Mouse (Mus musculus): ENCODE data around the gene Usp36. TPM values are rescaled to one million over a fixed set of nuclear protein-coding genes. Genes with fewer than 3 reads are reported as not detected.
"Not testable (repeated sequence)": the region's sequence is repeated elsewhere in the genome, so short reads cannot be mapped to it uniquely, and the experiment has no call there.

The Usp36 gene
- polyA plus RNA-seq, 1 experiment from 2014 or later: 21.3 TPM

DNA sequence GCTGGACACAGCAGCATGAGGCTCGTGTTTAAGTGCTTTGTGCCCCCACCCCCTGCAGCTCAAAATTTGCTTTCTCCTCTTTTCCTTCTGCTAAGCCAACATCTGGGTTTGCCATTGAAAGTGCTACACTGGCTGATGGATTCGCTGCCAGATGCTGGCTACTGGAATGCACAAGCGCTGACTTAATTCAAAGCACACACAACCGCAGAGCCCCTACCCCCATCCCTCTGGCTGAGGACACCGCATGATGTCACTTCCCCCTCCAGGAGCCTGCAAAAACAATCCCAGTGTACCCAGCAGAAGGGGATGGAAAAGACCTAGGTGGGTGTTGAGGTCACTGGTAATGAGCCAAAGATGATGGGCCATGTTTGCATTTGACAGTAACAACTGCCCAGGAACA is 34.5 kb upstream of the Usp36 start:
- ATAC-seq (ENCODE audit: insufficient number of reproducible peaks, insufficient read depth, low FRiP score, low TSS enrichment, low read depth): peak; percentile 29; the same call in 1 of the 2 replicates
- no peak overlapping the region for H3K9ac ChIP-seq (replicated peaks)
- no peaks in the 10 kb centered on the region for H3K9me3 ChIP-seq
- H3K4me3 ChIP-seq (replicated peaks): no peak overlapping the region
- H3K4me1 ChIP-seq (replicated peaks): peaks cover 64% of the 10 kb centered on the region
- peak overlapping the region; percentile 91 for H3K27ac ChIP-seq
- H3K36me3 ChIP-seq: peaks cover 13% of the 10 kb centered on the region
- H3K27me3 ChIP-seq: no peaks in the 10 kb centered on the region
- H3K4me2 ChIP-seq: peak overlapping the region; percentile 19
- 11% methylated on average over 5 of the region's 5 CpGs for WGBS

DNA sequence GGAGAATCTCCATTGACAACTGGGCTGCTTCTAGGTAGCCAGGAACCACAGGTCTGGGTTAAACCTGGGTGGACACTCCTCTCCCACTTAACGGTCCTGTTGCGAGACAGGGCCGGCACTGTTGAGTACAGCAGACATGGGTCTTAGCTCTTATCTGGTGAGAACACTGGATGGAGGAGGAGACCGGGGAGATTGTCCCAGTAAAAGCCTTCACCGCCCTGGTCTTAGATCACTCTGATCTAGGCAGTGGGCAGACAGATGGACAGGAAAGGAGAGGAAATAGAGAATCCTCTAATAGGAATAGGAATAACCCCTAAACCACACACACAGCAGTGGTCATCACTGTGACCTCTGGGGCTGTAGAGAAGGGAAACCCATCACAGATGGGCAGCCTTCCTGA is 33.9 kb upstream of the Usp36 start:
- H3K4me2 ChIP-seq: peak overlapping the region; percentile 19; the same call in 1 of the 2 replicates
- WGBS: 74% methylated on average over 5 of the region's 5 CpGs

GRCm38 (mm10) chr11:118322647-118323046 is 32.6 kb upstream of the Usp36 start:
- Histone ChIP-seq H3K27me3 (no peaks in the 10 kb centered on the region), H3K36me3 (peaks cover 32% of the 10 kb centered on the region), H3K9me3 (no peaks in the 10 kb centered on the region), H3K4me3 (replicated peaks) (no peak overlapping the region), H3K4me2 (no peak overlapping the region), H3K9ac (replicated peaks) (0 out of 2 replicates have a peak overlapping the region, but pooled peaks have one; percentile 12), H3K4me1 (replicated peaks) (peaks cover 57% of the 10 kb centered on the region), H3K27ac (no peak overlapping the region)
- no peak for ATAC-seq (ENCODE audit: insufficient number of reproducible peaks, insufficient read depth, low FRiP score, low TSS enrichment, low read depth)
- 58% methylated on average over 3 of the region's 3 CpGs for WGBS

More for the DNA sequence above, 33.9 kb upstream of the Usp36 start:
- no peak for ATAC-seq (ENCODE audit: insufficient number of reproducible peaks, insufficient read depth, low FRiP score, low TSS enrichment, low read depth)
- Histone ChIP-seq H3K9ac (replicated peaks) (no peak overlapping the region; the same call in 1 of the 2 replicates), H3K27me3 (no peaks in the 10 kb centered on the region), H3K36me3 (peaks cover 18% of the 10 kb centered on the region), H3K27ac (peak overlapping the region; percentile 91), H3K9me3 (no peaks in the 10 kb centered on the region), H3K4me1 (replicated peaks) (peaks cover 64% of the 10 kb centered on the region), H3K4me3 (replicated peaks) (no peak overlapping the region)

GRCm38 (mm10) chr11:118321971-118322370 is 31.9 kb upstream of the Usp36 start:
- 0 out of 2 replicates have a peak overlapping the region, but pooled peaks have one; percentile 35 for H3K27ac ChIP-seq
- no peaks in the 10 kb centered on the region for H3K9me3 ChIP-seq
- no peaks in the 10 kb centered on the region for H3K27me3 ChIP-seq
- H3K9ac ChIP-seq (replicated peaks): no peak overlapping the region
- peaks cover 39% of the 10 kb centered on the region for H3K36me3 ChIP-seq
- peaks cover 50% of the 10 kb centered on the region for H3K4me1 ChIP-seq (replicated peaks)
- H3K4me3 ChIP-seq (replicated peaks): no peak overlapping the region
- no peak for ATAC-seq (ENCODE audit: insufficient number of reproducible peaks, insufficient read depth, low FRiP score, low TSS enrichment, low read depth)
- no peak overlapping the region for H3K4me2 ChIP-seq
- WGBS: 63% methylated on average over 4 of the region's 4 CpGs

GRCm38 (mm10) chr11:118321500-118321899 is 31.5 kb upstream of the Usp36 start:
- 50% methylated on average over 7 of the region's 7 CpGs for WGBS

DNA sequence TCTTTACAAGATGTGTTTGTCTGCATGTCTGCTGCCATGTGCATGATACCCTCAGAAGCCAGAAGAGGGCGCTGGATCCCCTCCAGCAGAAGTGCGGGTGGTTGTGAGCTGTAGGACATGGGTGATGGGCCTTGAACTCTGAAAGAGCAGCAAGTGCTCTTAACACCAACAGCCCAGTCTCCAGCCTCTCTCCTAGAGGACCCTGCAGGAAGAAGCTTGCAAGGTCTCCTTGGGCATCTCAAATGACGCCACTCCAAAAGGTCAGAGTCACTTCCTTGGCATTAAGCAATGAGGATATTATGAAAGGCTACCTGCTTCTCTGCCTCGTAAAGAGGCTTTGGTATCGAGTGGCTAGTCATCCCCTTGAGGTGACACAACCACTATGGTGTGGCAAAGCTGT is 28.6 kb upstream of the Usp36 start:
- 58% methylated on average over 5 of the region's 5 CpGs for WGBS
- ATAC-seq (ENCODE audit: insufficient number of reproducible peaks, insufficient read depth, low FRiP score, low TSS enrichment, low read depth): no peak
- peaks cover 66% of the 10 kb centered on the region for H3K36me3 ChIP-seq
- no peaks in the 10 kb centered on the region for H3K27me3 ChIP-seq
- no peak overlapping the region for H3K4me3 ChIP-seq (replicated peaks)
- H3K4me1 ChIP-seq (replicated peaks): peaks cover 22% of the 10 kb centered on the region
- H3K9ac ChIP-seq (replicated peaks): no peak overlapping the region
- no peaks in the 10 kb centered on the region for H3K9me3 ChIP-seq
- H3K27ac ChIP-seq: no peak overlapping the region
- no peak overlapping the region for H3K4me2 ChIP-seq

More at GRCm38 (mm10) chr11:118321500-118321899, 31.5 kb upstream of the Usp36 start:
- H3K4me1 ChIP-seq (replicated peaks): peaks cover 45% of the 10 kb centered on the region
- H3K36me3 ChIP-seq: peaks cover 43% of the 10 kb centered on the region
- no peak overlapping the region for H3K4me2 ChIP-seq
- H3K9me3 ChIP-seq: no peaks in the 10 kb centered on the region
- H3K27me3 ChIP-seq: no peaks in the 10 kb centered on the region
- ATAC-seq (ENCODE audit: insufficient number of reproducible peaks, insufficient read depth, low FRiP score, low TSS enrichment, low read depth): no peak
- H3K9ac ChIP-seq (replicated peaks): no peak overlapping the region
- H3K27ac ChIP-seq: peak overlapping the region; percentile 41; the same call in 1 of the 2 replicates
- H3K4me3 ChIP-seq (replicated peaks): no peak overlapping the region

DNA sequence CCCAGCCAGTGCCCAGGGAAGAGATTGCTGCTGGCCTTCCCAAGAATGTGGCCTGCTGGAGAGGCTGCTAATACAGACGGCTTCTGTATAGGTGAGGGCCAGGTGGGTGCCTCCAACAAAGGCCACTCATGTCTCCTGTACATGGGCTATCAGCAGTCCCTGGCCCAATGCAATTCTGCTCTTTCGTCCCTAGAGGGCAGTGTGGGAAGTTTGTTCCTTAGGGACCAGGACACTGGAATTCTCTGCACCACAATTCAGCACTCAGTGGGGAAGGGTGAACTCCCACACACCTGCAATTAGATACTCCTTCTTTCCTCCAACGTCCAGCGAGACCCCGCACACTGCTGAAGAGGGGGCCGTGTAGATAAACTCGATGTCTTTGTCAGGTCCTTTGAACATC is 27.1 kb upstream of the Usp36 start:
- peaks cover 81% of the 10 kb centered on the region for H3K36me3 ChIP-seq
- H3K27me3 ChIP-seq: no peaks in the 10 kb centered on the region
- H3K4me2 ChIP-seq: no peak overlapping the region
- H3K9me3 ChIP-seq: no peaks in the 10 kb centered on the region
- H3K4me3 ChIP-seq (replicated peaks): no peak overlapping the region
- H3K4me1 ChIP-seq (replicated peaks): peaks cover 10% of the 10 kb centered on the region
- no peak overlapping the region for H3K9ac ChIP-seq (replicated peaks)
- 19% methylated on average over 7 of the region's 7 CpGs for WGBS
- no peak overlapping the region for H3K27ac ChIP-seq
- ATAC-seq (ENCODE audit: insufficient number of reproducible peaks, insufficient read depth, low FRiP score, low TSS enrichment, low read depth): no peak

- no peak overlapping the region for H3K9ac ChIP-seq (replicated peaks)
- no peak overlapping the region for H3K4me2 ChIP-seq
- whole genome bisulfite sequencing: 91% methylated on average over 8 of the region's 8 CpGs
- H3K27ac ChIP-seq: no peak overlapping the region
- no peak overlapping the region for H3K4me3 ChIP-seq (replicated peaks)
- H3K9me3 ChIP-seq: no peaks in the 10 kb centered on the region
- no peak for ATAC-seq (ENCODE audit: insufficient number of reproducible peaks, insufficient read depth, low FRiP score, low TSS enrichment, low read depth)
- H3K27me3 ChIP-seq: no peaks in the 10 kb centered on the region
- H3K36me3 ChIP-seq: peaks cover 90% of the 10 kb centered on the region
- H3K4me1 ChIP-seq (replicated peaks): peaks cover 2% of the 10 kb centered on the region; the same call in 1 of the 2 replicates
Observed at GRCm38 (mm10) chr11:118316231-118316806, 26.3 kb upstream of the Usp36 start.

- no peak for ATAC-seq (ENCODE audit: insufficient number of reproducible peaks, insufficient read depth, low FRiP score, low TSS enrichment, low read depth)
- Histone ChIP-seq H3K9ac (replicated peaks) (no peak overlapping the region), H3K4me3 (replicated peaks) (no peak overlapping the region), H3K27ac (no peak overlapping the region), H3K4me1 (replicated peaks) (no peaks in the 10 kb centered on the region), H3K36me3 (peaks cover 92% of the 10 kb centered on the region), H3K27me3 (no peaks in the 10 kb centered on the region), H3K4me2 (no peak overlapping the region), H3K9me3 (peaks cover 14% of the 10 kb centered on the region)
- WGBS: 77% methylated on average over 6 of the region's 6 CpGs
Observed at GRCm38 (mm10) chr11:118312132-118312723, 22.2 kb upstream of the Usp36 start.

GRCm38 (mm10) chr11:118307962-118308361 is 17.9 kb upstream of the Usp36 start:
- WGBS: 88% methylated on average over 2 of the region's 2 CpGs
- not testable (repeated sequence) for H3K27me3 ChIP-seq

GRCm38 (mm10) chr11:118303959-118304358 is 13.9 kb upstream of the Usp36 start:
- 93% methylated on average over 4 of the region's 4 CpGs for WGBS
- H3K9me3 ChIP-seq; H3K27me3 ChIP-seq; ATAC-seq (ENCODE audit: insufficient number of reproducible peaks, insufficient read depth, low FRiP score, low TSS enrichment, low read depth); H3K4me1 ChIP-seq (replicated peaks); H3K9ac ChIP-seq (replicated peaks); H3K4me3 ChIP-seq (replicated peaks); H3K27ac ChIP-seq; H3K4me2 ChIP-seq: not testable (repeated sequence)
- H3K36me3 ChIP-seq: peaks cover 66% of the 10 kb centered on the region

More at GRCm38 (mm10) chr11:118307962-118308361, 17.9 kb upstream of the Usp36 start:
- H3K9ac ChIP-seq (replicated peaks); H3K4me2 ChIP-seq; H3K4me3 ChIP-seq (replicated peaks); H3K4me1 ChIP-seq (replicated peaks); H3K27ac ChIP-seq; ATAC-seq (ENCODE audit: insufficient number of reproducible peaks, insufficient read depth, low FRiP score, low TSS enrichment, low read depth): not testable (repeated sequence)
- Histone ChIP-seq H3K9me3 (peaks cover 14% of the 10 kb centered on the region), H3K36me3 (peaks cover 81% of the 10 kb centered on the region)
